Mouse (Mus musculus): ENCODE measurements around the gene Qser1.

DNA sequence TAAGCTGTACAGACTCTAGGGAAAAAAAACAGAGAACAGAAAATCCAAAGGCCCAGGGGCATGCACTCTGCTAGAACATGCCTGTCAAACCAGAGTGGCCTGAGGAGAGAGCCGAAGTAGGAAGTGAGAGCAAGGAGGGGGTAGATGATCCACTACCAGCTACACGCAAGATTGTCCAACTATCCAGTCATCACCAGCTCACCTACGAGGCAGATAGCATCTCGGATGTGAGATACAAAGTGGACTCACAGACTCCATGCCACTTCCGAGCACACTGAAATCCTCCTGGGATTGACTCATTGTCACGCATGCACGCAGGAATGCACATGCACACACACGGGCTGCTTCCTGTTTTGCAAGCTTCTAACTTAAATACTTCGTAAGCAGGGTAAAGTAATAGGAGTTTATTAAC lies 84.5 kb downstream of the Qser1 start:
- TF ChIP-seq MAFK (IDR thresholded peaks at IDR 0.05; ENCODE audit: borderline replicate concordance, low read depth, low read length) (no peak), TAL1 (IDR thresholded peaks at IDR 0.05; ENCODE audit: low read length) (no peak), ELF1 (IDR thresholded peaks at IDR 0.05; ENCODE audit: low read depth, low read length) (no peak), ZKSCAN1 (IDR thresholded peaks at IDR 0.05; ENCODE audit: low read depth, low read length) (no peak), CTCF (IDR thresholded peaks at IDR 0.05 in 2 of 3, conservative IDR thresholded peaks at IDR 0.05 in 1 of 3; ENCODE audit: control insufficient read depth in 1 of 3, insufficient read depth in 1 of 3, low read depth in 2 of 3, low read length in 3 of 3, poor library complexity in 1 of 3, severe bottlenecking in 1 of 3) (no peak), ZMIZ1 (IDR thresholded peaks at IDR 0.05; ENCODE audit: low read depth, low read length) (no peak), RCOR1 (IDR thresholded peaks at IDR 0.05; ENCODE audit: low read depth, low read length) (no peak), MAX (IDR thresholded peaks at IDR 0.05; ENCODE audit: low read length) (no peak), POLR2AphosphoS2 (IDR thresholded peaks at IDR 0.05; ENCODE audit: low read length) (no peak), JUND (IDR thresholded peaks at IDR 0.05; ENCODE audit: low read depth, low read length) (no peak), POLR2A (IDR thresholded peaks at IDR 0.05; ENCODE audit: control insufficient read depth in 1 of 2, insufficient read depth in 1 of 2, low read depth in 1 of 2, low read length in 2 of 2, poor library complexity in 1 of 2) (peak in 1 of 2 experiments; percentile 35; a peak in 1 of 4 replicates)
